Mouse (Mus musculus) neural tube, embryonic 14.5 days (tissue): Measurements from ENCODE around the gene Zdhhc6. TPM values are rescaled to one million over a fixed set of nuclear protein-coding genes. Genes with fewer than 3 reads are reported as not detected.

Source experiments
- ATAC-seq: fragments of 200-750 bp; cut with Nextera tagmentation; 2 replicates; pipeline ENCODE4 v1.8.0; 2017; ENCODE audit warnings: low read depth, mild to moderate bottlenecking, moderate TSS enrichment, moderate library complexity
- H3K27ac ChIP-seq: fragments of 300-500 bp; sonication (generic); 2 replicates; pipeline ENCODE4 v1.5.1; 2014; ENCODE audit warnings: low read depth, mild to moderate bottlenecking, control low read depth, low read length, moderate library complexity, mixed read lengths
- H3K27me3 ChIP-seq: fragments of 300-500 bp; sonication (generic); 2 replicates; pipeline ENCODE4 v1.6.1; 2014; ENCODE audit warnings: low read length; ENCODE audit not compliant: control insufficient read depth, insufficient read depth
- H3K36me3 ChIP-seq: fragments of 300-500 bp; sonication (generic); 2 replicates; pipeline ENCODE4 v1.6.1; 2014; ENCODE audit warnings: low read length, mixed read lengths; ENCODE audit not compliant: control insufficient read depth, insufficient read depth
- H3K4me1 ChIP-seq: fragments of 300-500 bp; sonication (generic); 2 replicates; pipeline ENCODE4 v1.6.1; 2014; ENCODE audit warnings: low read length; ENCODE audit not compliant: control insufficient read depth, insufficient read depth
- H3K4me2 ChIP-seq: fragments of 300-500 bp; sonication (generic); 2 replicates; pipeline ENCODE4 v1.6.1; 2014; ENCODE audit warnings: mild to moderate bottlenecking, low read depth, low read length, control low read depth
- H3K4me3 ChIP-seq: fragments of 300-500 bp; sonication (generic); 2 replicates; pipeline ENCODE4 v1.5.1; 2014; ENCODE audit warnings: low read depth, low read length, control low read depth, mixed read lengths
- H3K9ac ChIP-seq: fragments of 300-500 bp; sonication (generic); replicated peaks from 2 replicates; pipeline ENCODE4 v1.6.1; 2014; ENCODE audit warnings: low read depth, mild to moderate bottlenecking, control low read depth, low read length, mixed read lengths
- H3K9me3 ChIP-seq: fragments of 300-500 bp; sonication (generic); 2 replicates; pipeline ENCODE4 v1.6.1; 2016; ENCODE audit warnings: low read length; ENCODE audit not compliant: control insufficient read depth
- WGBS: fragments of 180-500 bp; shearing (Covaris S2); extraction: QIAGEN DNeasy Blood & Tissue Kit; methylation state at CpG from one replicate; pipeline ENCODE4 v1.1.7; 2014; 5-methylcytosine and 5-hydroxymethylcytosine counted together
- polyA plus RNA-seq: library from polyadenylated mRNA; unstranded; fragments of >200 nt; fragmentation: Nextera tagmentation; extraction: Ambion mirVana; gene quantifications from 2 replicates; pipeline ENCODE4 v1.2.1, GENCODE M21; 2014

The Zdhhc6 gene
- 68.3 and 74.8 TPM in 2 replicates for polyA plus RNA-seq

DNA sequence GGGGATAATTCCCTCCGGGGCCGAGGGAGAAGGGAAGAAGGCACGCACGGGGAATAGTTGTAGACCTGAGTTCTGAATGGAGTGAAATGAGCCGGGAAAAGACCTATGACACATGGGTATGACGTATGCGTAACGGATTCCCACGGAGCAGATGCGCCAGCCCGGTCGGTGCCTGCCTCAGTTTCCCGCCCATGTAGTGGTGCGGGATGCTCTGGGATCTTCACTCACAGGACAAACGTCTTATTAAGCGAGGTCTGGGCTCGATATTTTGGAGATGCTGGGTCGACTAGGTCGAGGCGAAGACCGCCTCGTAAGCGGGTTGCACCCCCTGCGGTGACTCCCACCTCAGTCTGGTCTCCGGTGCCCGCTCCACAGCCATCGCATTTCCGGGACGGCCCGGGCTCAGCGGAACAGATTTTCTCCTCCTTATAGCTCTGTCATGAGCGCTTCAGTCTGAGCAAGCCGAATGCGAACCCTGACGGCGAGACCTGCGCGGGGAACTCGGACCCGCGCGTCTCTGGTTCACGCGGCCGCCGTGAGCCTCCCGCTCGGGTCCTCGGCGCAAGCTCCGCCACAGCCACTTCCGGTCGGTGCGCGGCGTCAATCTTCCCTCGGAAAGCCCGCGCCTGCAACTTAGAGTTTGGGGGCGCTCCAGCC is at the start of gene Zdhhc6:
TSS of gene Zdhhc6 (minus strand) at position 581 of the 657 bp plus-strand sequence.
- peaks cover 11% of the 10 kb centered on the region; the same call in 1 of the 2 replicates for H3K36me3 ChIP-seq
- WGBS: 2% methylated on average over 59 of the region's 60 CpGs
- peak within 1 kb of the TSS; percentile 73 for H3K27ac ChIP-seq
- peaks cover 10% of the 10 kb centered on the region for H3K4me1 ChIP-seq
- peak within 1 kb of the TSS; percentile 92 for H3K4me3 ChIP-seq
- peak; percentile 89 for ATAC-seq
- peak within 1 kb of the TSS; percentile 80 for H3K9ac ChIP-seq
- H3K27me3 ChIP-seq: peaks cover 3% of the 10 kb centered on the region; the same call in 1 of the 2 replicates
- no peaks in the 10 kb centered on the region for H3K9me3 ChIP-seq
- peak within 1 kb of the TSS; percentile 90 for H3K4me2 ChIP-seq

- Histone ChIP-seq H3K27ac (no peak overlapping the region), H3K9me3 (no peaks in the 10 kb centered on the region), H3K27me3 (no peaks in the 10 kb centered on the region), H3K4me3 (no peak overlapping the region), H3K9ac (no peak overlapping the region), H3K4me2 (no peak overlapping the region), H3K36me3 (no peaks in the 10 kb centered on the region), H3K4me1 (no peaks in the 10 kb centered on the region)
- no peak for ATAC-seq
- WGBS: 96% methylated on average over 9 of the region's 9 CpGs
Observed at GRCm38 (mm10) chr19:55362606-55363005, 46.8 kb upstream of the Zdhhc6 start.

DNA sequence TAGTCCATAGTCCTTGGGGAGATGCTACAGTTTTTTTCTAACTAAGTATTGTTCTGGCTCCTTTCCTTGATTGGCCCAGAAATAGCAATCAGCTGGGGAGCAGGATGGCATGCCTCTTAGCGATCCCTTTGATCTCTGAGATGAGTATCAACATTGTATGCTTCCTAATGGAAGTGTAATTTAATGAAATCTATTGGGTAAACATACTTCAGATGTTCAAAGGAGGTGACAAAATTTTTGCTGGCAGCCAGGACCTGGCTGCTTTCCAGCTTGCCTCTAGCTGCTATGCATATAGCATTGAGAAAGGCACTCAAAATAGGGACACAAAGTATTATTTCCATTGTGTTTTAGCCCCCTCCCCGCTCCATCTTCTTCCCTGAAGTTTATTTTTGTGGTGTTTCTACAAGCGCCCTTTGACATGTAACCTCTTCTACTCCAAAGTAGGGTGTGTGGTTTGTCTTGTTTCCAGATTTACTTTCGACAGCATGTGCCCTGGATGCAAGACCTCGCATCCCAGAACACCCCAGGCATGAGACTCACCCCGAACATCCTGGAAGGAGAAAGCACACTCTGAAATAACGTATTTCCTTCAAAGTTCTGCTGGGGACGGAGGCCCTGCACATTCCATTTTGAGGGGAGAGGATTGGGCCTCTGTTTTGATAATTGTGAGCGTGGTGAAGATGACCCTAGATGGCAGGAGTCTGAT is 35.0 kb upstream of the Zdhhc6 start:
- Histone ChIP-seq H3K27ac (no peak overlapping the region), H3K4me2 (no peak overlapping the region), H3K4me3 (no peak overlapping the region), H3K27me3 (no peaks in the 10 kb centered on the region), H3K36me3 (no peaks in the 10 kb centered on the region), H3K9ac (no peak overlapping the region), H3K9me3 (no peaks in the 10 kb centered on the region), H3K4me1 (no peaks in the 10 kb centered on the region)
- no peak for ATAC-seq
- 79% methylated on average over 9 of the region's 9 CpGs for WGBS

DNA sequence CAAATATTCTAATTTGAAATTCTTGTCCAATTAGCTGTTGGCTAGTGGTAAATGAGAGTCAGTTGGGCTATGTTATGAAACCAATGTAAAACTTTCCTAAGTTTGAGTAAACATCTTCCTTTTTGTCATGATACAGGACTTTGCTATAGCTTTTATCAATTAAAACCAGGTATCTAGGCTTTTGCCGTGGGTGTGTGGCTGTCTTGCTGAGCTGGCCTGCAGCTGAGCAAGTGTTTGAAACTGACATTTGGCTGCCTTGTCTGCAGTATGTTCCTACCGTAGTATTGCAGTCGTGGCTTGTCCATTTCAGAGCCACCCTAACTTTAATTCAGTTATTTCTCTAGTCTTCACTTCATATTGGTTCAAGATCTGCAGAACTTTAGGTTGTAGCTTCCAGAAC is 32.4 kb upstream of the Zdhhc6 start:
- no peak for ATAC-seq
- whole genome bisulfite sequencing: 94% methylated on average over 3 of the region's 3 CpGs
- H3K9me3 ChIP-seq: no peaks in the 10 kb centered on the region
- H3K36me3 ChIP-seq: no peaks in the 10 kb centered on the region
- H3K27me3 ChIP-seq: no peaks in the 10 kb centered on the region
- H3K27ac ChIP-seq: no peak overlapping the region
- no peak overlapping the region for H3K4me3 ChIP-seq
- H3K4me1 ChIP-seq: no peaks in the 10 kb centered on the region
- no peak overlapping the region for H3K4me2 ChIP-seq
- no peak overlapping the region for H3K9ac ChIP-seq

GRCm38 (mm10) chr19:55343274-55343673 is 27.4 kb upstream of the Zdhhc6 start:
- 90% methylated on average over 9 of the region's 9 CpGs for WGBS
- Histone ChIP-seq H3K9me3 (no peaks in the 10 kb centered on the region), H3K4me1 (no peaks in the 10 kb centered on the region), H3K4me2 (no peak overlapping the region), H3K9ac (no peak overlapping the region), H3K4me3 (no peak overlapping the region), H3K27ac (no peak overlapping the region), H3K27me3 (no peaks in the 10 kb centered on the region), H3K36me3 (no peaks in the 10 kb centered on the region)
- ATAC-seq: no peak

DNA sequence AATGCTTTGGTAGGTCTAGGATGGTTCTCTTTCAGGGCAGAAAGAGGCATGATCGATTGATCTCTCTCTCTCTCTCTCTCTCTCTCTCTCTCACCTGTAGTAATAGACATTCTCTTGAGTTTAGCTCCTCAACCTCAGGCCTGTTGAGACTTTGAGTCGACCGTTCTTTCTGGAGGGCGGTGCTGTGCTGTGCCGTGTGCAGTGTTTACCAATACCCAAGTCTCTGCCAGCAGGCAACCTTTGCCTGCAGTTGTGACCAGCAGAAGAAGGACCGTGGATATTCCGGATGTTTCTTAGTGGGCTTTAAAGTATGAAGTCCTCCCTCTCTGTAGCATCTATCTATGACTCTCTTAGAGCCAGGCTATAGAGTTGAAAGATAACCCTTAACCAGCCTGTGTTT is 26.6 kb upstream of the Zdhhc6 start:
- 95% methylated on average over 7 of the region's 7 CpGs for WGBS
- ATAC-seq: no peak
- H3K27me3 ChIP-seq: no peaks in the 10 kb centered on the region

DNA sequence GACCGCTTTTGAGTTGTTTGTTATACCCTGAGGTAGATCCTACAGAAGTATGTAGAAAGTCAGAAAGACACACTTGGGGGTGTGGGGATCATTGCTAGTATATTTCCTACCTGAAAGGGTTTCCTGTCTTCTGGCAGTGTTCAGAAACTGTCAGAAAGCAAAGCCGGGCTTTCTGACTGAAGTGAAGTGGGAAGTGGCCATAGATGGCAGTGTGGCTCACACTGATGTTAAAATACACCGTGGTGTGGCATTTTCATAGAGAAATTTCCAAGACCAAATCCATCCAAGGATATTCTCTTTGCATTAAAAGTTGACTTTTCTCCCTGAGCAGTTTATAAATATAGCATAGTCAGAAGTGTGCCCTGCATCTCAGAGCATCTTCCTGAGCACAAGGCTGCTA is 25.5 kb upstream of the Zdhhc6 start:
- H3K36me3 ChIP-seq: no peaks in the 10 kb centered on the region
- 75% methylated on average over 3 of the region's 3 CpGs for WGBS
- H3K27me3 ChIP-seq: no peaks in the 10 kb centered on the region
- no peak for ATAC-seq
- no peak overlapping the region for H3K4me3 ChIP-seq
- H3K9me3 ChIP-seq: no peaks in the 10 kb centered on the region
- no peak overlapping the region for H3K27ac ChIP-seq
- H3K9ac ChIP-seq: no peak overlapping the region
- H3K4me1 ChIP-seq: no peaks in the 10 kb centered on the region
- no peak overlapping the region for H3K4me2 ChIP-seq

More for the DNA sequence above, 26.6 kb upstream of the Zdhhc6 start:
- no peaks in the 10 kb centered on the region for H3K4me1 ChIP-seq
- no peaks in the 10 kb centered on the region for H3K36me3 ChIP-seq
- no peaks in the 10 kb centered on the region for H3K9me3 ChIP-seq
- H3K4me3 ChIP-seq: no peak overlapping the region
- no peak overlapping the region for H3K27ac ChIP-seq
- no peak overlapping the region for H3K9ac ChIP-seq
- H3K4me2 ChIP-seq: no peak overlapping the region

DNA sequence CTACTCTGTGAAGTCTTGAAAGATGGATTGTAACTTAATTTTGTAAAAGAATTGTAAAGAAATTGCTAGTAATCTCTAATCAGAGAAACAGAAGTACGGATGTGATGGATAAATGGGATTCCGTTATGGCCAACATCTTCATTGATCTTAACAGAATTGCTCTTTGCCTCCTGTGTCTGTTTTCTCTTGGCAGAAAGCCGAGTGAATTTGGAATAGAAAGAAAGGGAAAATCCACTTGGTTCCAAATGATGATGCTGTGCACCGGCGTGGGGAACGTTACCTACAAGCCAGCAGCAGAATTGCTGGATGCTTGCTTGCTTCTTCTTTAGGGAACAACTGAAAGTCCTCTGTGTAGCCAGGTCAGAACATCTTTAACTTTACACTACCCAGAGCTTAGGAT is 24.7 kb upstream of the Zdhhc6 start:
- Histone ChIP-seq H3K4me3 (no peak overlapping the region), H3K4me1 (no peaks in the 10 kb centered on the region; the same call in 1 of the 2 replicates), H3K27ac (no peak overlapping the region), H3K36me3 (no peaks in the 10 kb centered on the region), H3K9ac (no peak overlapping the region), H3K9me3 (no peaks in the 10 kb centered on the region), H3K27me3 (no peaks in the 10 kb centered on the region), H3K4me2 (no peak overlapping the region)
- WGBS: 86% methylated on average over 6 of the region's 6 CpGs
- no peak for ATAC-seq

DNA sequence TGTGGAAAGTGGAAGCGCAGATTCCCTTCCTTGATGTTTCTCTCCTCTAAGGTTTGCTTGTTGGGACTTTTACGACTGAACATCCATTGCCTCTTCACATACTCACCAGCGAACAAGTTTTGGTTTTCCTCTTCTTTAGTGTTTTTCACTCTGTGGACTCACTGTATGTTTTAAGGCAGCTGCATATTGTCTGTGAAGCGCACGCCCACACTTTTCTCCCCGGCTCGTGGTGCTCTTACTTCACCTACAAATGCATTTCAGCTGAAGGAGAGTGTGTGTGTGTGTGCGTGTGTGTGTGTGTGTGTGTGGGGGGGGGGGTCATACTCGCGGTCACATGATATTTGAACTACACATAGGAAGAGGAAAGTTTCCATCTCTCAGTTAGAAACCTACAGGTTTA is 21.8 kb upstream of the Zdhhc6 start:
- H3K9me3 ChIP-seq: no peaks in the 10 kb centered on the region
- H3K27me3 ChIP-seq: no peaks in the 10 kb centered on the region
- no peak overlapping the region for H3K4me2 ChIP-seq
- no peak for ATAC-seq
- H3K4me1 ChIP-seq: no peaks in the 10 kb centered on the region; the same call in 1 of the 2 replicates
- 91% methylated on average over 10 of the region's 10 CpGs for WGBS
- no peak overlapping the region for H3K9ac ChIP-seq
- H3K36me3 ChIP-seq: no peaks in the 10 kb centered on the region
- no peak overlapping the region for H3K27ac ChIP-seq
- H3K4me3 ChIP-seq: no peak overlapping the region
